Mouse (Mus musculus): Measurements from ENCODE around the gene Spocd1.
"Not testable (repeated sequence)": the region's sequence is repeated elsewhere in the genome, so short reads cannot be mapped to it uniquely, and the experiment has no call there.

Spocd1 gene

GRCm38 (mm10) chr4:129928949-129929348 lies at the start of gene Spocd1:
Gene Spocd1, plus strand, starts transcription at chr4:129929249.
- no peak for DNase-seq

GRCm38 (mm10) chr4:129880615-129881014 lies 48.4 kb upstream of the Spocd1 start:
- DNase-seq = no peak

- DNase-seq = peak; percentile 92
Measured at GRCm38 (mm10) chr4:129881661-129882060, 47.4 kb upstream of the Spocd1 start.

- peak; percentile 97 for DNase-seq
Measured at GRCm38 (mm10) chr4:129882555-129883293, 46.3 kb upstream of the Spocd1 start.

- peak; percentile 94 for DNase-seq
Measured at GRCm38 (mm10) chr4:129884041-129884930, 44.8 kb upstream of the Spocd1 start.

GRCm38 (mm10) chr4:129889661-129890060 lies 39.4 kb upstream of the Spocd1 start:
- no peak for DNase-seq

- DNase-seq = no peak
Measured at GRCm38 (mm10) chr4:129890094-129890493, 39.0 kb upstream of the Spocd1 start.

- DNase-seq = no peak
Measured at GRCm38 (mm10) chr4:129894861-129895260, 34.2 kb upstream of the Spocd1 start.

- not testable (repeated sequence) for DNase-seq
Measured at GRCm38 (mm10) chr4:129898815-129899214, 30.2 kb upstream of the Spocd1 start.

GRCm38 (mm10) chr4:129902394-129902793 lies 26.7 kb upstream of the Spocd1 start:
- no peak for DNase-seq

- DNase-seq = no peak
Measured at GRCm38 (mm10) chr4:129903577-129903976, 25.5 kb upstream of the Spocd1 start.

- DNase-seq = peak; percentile 85
Measured at GRCm38 (mm10) chr4:129905032-129905431, 24.0 kb upstream of the Spocd1 start.

GRCm38 (mm10) chr4:129906016-129906415 lies 23.0 kb upstream of the Spocd1 start:
- no peak for DNase-seq

- DNase-seq = no peak
Measured at GRCm38 (mm10) chr4:129908836-129909235, 20.2 kb upstream of the Spocd1 start.

GRCm38 (mm10) chr4:129909261-129909731 lies 19.8 kb upstream of the Spocd1 start:
- DNase-seq = peak; percentile 92

- DNase-seq = no peak
Measured at GRCm38 (mm10) chr4:129912998-129913397, 16.1 kb upstream of the Spocd1 start.

GRCm38 (mm10) chr4:129913761-129914644 lies 15.0 kb upstream of the Spocd1 start:
- DNase-seq = peak; percentile 93

GRCm38 (mm10) chr4:129914686-129915085 lies 14.4 kb upstream of the Spocd1 start:
- no peak for DNase-seq

GRCm38 (mm10) chr4:129915349-129915988 lies 13.6 kb upstream of the Spocd1 start:
- DNase-seq = no peak

GRCm38 (mm10) chr4:129916159-129916558 lies 12.9 kb upstream of the Spocd1 start:
- peak; percentile 90 for DNase-seq

- DNase-seq = peak; percentile 94
Measured at GRCm38 (mm10) chr4:129917016-129917603, 11.9 kb upstream of the Spocd1 start.

GRCm38 (mm10) chr4:129918464-129918863 lies 10.6 kb upstream of the Spocd1 start:
- no peak for DNase-seq
